Mouse (Mus musculus): ENCODE results near the gene Ephb1. TPM values are rescaled to one million over a fixed set of nuclear protein-coding genes. Genes with fewer than 3 reads are reported as not detected.

The Ephb1 gene
- polyA plus RNA-seq, 1 experiment from 2014 or later: 1.4 TPM

- no peak for ATAC-seq (ENCODE audit: low read depth)
- H3K36me3 ChIP-seq (ENCODE audit: control insufficient read depth, insufficient read depth, low read length): no peaks in the 10 kb centered on the region
- no peak overlapping the region for H3K4me3 ChIP-seq (ENCODE audit: low read length)
- H3K9ac ChIP-seq (ENCODE audit: low read length): no peak overlapping the region
- H3K9me3 ChIP-seq (ENCODE audit: control insufficient read depth, low read length): no peaks in the 10 kb centered on the region
- no peaks in the 10 kb centered on the region for H3K27me3 ChIP-seq (ENCODE audit: control insufficient read depth, insufficient read depth, low read depth, low read length)
- H3K4me1 ChIP-seq (replicated peaks; ENCODE audit: control insufficient read depth, insufficient read depth, low read length): no peaks in the 10 kb centered on the region
- no peak overlapping the region for H3K4me2 ChIP-seq (ENCODE audit: low read depth, low read length)
- 83% methylated on average over 4 of the region's 4 CpGs for WGBS
- H3K27ac ChIP-seq (ENCODE audit: low read length): no peak overlapping the region
These were observed 408.7 kb downstream of the Ephb1 start for GRCm38 (mm10) chr9:101945814-101946213.

GRCm38 (mm10) chr9:101945326-101945725 lies 409.2 kb downstream of the Ephb1 start:
- no peaks in the 10 kb centered on the region for H3K27me3 ChIP-seq (ENCODE audit: control insufficient read depth, insufficient read depth, low read depth, low read length)
- WGBS: 56% methylated on average over 7 of the region's 7 CpGs
- no peak overlapping the region for H3K4me3 ChIP-seq (ENCODE audit: low read length)
- H3K36me3 ChIP-seq (ENCODE audit: control insufficient read depth, insufficient read depth, low read length): no peaks in the 10 kb centered on the region
- no peak overlapping the region for H3K9ac ChIP-seq (ENCODE audit: low read length)
- H3K27ac ChIP-seq (ENCODE audit: low read length): no peak overlapping the region
- H3K9me3 ChIP-seq (ENCODE audit: control insufficient read depth, low read length): no peaks in the 10 kb centered on the region
- H3K4me1 ChIP-seq (replicated peaks; ENCODE audit: control insufficient read depth, insufficient read depth, low read length): no peaks in the 10 kb centered on the region
- H3K4me2 ChIP-seq (ENCODE audit: low read depth, low read length): no peak overlapping the region
- ATAC-seq (ENCODE audit: low read depth): no peak

DNA sequence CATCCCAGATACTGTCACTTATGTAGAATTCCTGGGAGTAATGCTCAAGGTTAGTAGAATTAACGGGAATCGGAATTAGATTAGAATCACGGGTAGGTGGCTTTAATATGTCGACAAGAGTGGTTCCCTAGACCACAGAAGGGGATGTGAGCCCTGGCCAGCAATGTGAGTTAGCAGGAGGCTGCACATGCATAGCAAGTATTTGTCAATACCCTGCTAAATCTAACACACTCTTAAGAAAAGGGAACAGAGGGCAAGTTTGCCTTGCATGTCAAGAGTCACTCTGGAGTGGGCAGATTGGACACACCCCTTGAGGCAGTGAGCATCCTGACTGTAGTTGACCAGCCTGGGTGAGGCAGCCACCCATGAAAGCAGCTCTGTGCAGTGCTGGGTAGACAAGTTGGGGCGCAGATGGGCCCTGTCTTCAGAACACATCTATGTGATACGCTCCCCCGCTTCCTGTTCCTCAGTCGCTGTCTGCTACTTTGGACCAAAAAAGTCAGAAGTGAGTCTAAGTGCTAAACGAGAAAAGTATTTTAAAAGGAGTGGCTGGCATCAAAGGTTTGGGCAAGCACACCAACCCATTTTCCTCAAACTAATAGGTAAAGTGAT lies 412.3 kb downstream of the Ephb1 start:
- Histone ChIP-seq H3K9ac (ENCODE audit: low read length) (no peak overlapping the region), H3K27ac (ENCODE audit: low read length) (no peak overlapping the region), H3K4me3 (ENCODE audit: low read length) (no peak overlapping the region), H3K4me1 (replicated peaks; ENCODE audit: control insufficient read depth, insufficient read depth, low read length) (no peaks in the 10 kb centered on the region), H3K27me3 (ENCODE audit: control insufficient read depth, insufficient read depth, low read depth, low read length) (no peaks in the 10 kb centered on the region), H3K4me2 (ENCODE audit: low read depth, low read length) (no peak overlapping the region), H3K9me3 (ENCODE audit: control insufficient read depth, low read length) (no peaks in the 10 kb centered on the region), H3K36me3 (ENCODE audit: control insufficient read depth, insufficient read depth, low read length) (no peaks in the 10 kb centered on the region)
- WGBS: 71% methylated on average over 9 of the region's 9 CpGs
- no peak for ATAC-seq (ENCODE audit: low read depth)

- Histone ChIP-seq H3K27ac (ENCODE audit: low read length) (no peak overlapping the region), H3K36me3 (ENCODE audit: control insufficient read depth, insufficient read depth, low read length) (no peaks in the 10 kb centered on the region), H3K4me2 (ENCODE audit: low read depth, low read length) (no peak overlapping the region), H3K9ac (ENCODE audit: low read length) (no peak overlapping the region), H3K9me3 (ENCODE audit: control insufficient read depth, low read length) (no peaks in the 10 kb centered on the region), H3K27me3 (ENCODE audit: control insufficient read depth, insufficient read depth, low read depth, low read length) (no peaks in the 10 kb centered on the region), H3K4me3 (ENCODE audit: low read length) (no peak overlapping the region), H3K4me1 (replicated peaks; ENCODE audit: control insufficient read depth, insufficient read depth, low read length) (no peaks in the 10 kb centered on the region)
- 54% methylated on average over 3 of the region's 3 CpGs for WGBS
- ATAC-seq (ENCODE audit: low read depth): no peak
These were observed 414.3 kb downstream of the Ephb1 start for GRCm38 (mm10) chr9:101940182-101940581.

- Histone ChIP-seq H3K27ac (ENCODE audit: low read length) (no peak overlapping the region), H3K4me2 (ENCODE audit: low read depth, low read length) (no peak overlapping the region), H3K4me1 (replicated peaks; ENCODE audit: control insufficient read depth, insufficient read depth, low read length) (no peaks in the 10 kb centered on the region), H3K27me3 (ENCODE audit: control insufficient read depth, insufficient read depth, low read depth, low read length) (no peaks in the 10 kb centered on the region), H3K9me3 (ENCODE audit: control insufficient read depth, low read length) (no peaks in the 10 kb centered on the region), H3K36me3 (ENCODE audit: control insufficient read depth, insufficient read depth, low read length) (no peaks in the 10 kb centered on the region), H3K4me3 (ENCODE audit: low read length) (no peak overlapping the region), H3K9ac (ENCODE audit: low read length) (no peak overlapping the region)
- ATAC-seq (ENCODE audit: low read depth): no peak
- WGBS: 50% methylated on average over 5 of the region's 5 CpGs
These were observed 415.5 kb downstream of the Ephb1 start for GRCm38 (mm10) chr9:101939006-101939405.

DNA sequence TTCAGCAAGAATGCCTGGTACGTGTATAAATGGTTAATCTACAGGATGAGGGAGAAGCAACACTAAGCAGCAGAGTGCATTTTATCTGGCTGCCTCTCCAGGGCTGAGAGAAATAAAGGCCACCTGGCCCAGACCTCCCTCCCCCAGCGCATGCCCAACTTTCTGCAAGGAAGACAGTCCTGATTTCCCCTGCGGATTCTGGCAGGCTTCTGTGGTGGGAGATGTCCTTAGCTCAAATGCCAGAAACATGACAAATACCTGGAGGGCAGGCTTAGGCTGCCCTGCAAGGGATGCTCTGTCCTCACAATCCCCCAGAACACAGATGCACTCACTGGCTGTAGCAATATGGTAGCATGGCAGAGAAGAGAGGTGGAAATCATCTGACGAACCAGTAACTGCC lies 416.4 kb downstream of the Ephb1 start:
- H3K4me3 ChIP-seq (ENCODE audit: low read length): no peak overlapping the region
- H3K4me1 ChIP-seq (replicated peaks; ENCODE audit: control insufficient read depth, insufficient read depth, low read length): no peaks in the 10 kb centered on the region
- no peak overlapping the region for H3K9ac ChIP-seq (ENCODE audit: low read length)
- H3K36me3 ChIP-seq (ENCODE audit: control insufficient read depth, insufficient read depth, low read length): no peaks in the 10 kb centered on the region
- no peaks in the 10 kb centered on the region for H3K27me3 ChIP-seq (ENCODE audit: control insufficient read depth, insufficient read depth, low read depth, low read length)
- H3K9me3 ChIP-seq (ENCODE audit: control insufficient read depth, low read length): no peaks in the 10 kb centered on the region
- no peak overlapping the region for H3K27ac ChIP-seq (ENCODE audit: low read length)
- 53% methylated on average over 4 of the region's 4 CpGs for WGBS
- no peak for ATAC-seq (ENCODE audit: low read depth)
- H3K4me2 ChIP-seq (ENCODE audit: low read depth, low read length): no peak overlapping the region

DNA sequence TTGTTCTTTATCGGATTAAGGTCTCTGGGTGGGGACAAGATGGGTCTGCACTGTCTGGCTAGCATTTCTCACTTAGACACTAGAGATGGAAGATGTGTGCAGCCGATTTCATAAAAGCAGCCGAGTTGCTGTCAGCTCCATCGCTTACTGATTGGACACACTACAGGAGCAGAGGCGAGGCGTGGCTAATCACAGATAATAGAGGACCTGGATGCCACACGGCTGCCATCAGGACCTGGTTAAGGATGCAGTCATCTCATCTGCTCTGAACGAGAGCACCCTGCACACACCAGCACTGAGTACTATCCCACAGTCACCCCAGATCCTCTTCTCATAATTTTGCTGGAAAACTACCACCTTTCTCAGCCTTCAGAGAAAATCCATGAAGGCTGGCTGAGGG lies 419.6 kb downstream of the Ephb1 start:
- Histone ChIP-seq H3K9ac (ENCODE audit: low read length) (no peak overlapping the region), H3K27me3 (ENCODE audit: control insufficient read depth, insufficient read depth, low read depth, low read length) (no peaks in the 10 kb centered on the region), H3K4me2 (ENCODE audit: low read depth, low read length) (no peak overlapping the region), H3K4me1 (replicated peaks; ENCODE audit: control insufficient read depth, insufficient read depth, low read length) (no peaks in the 10 kb centered on the region), H3K36me3 (ENCODE audit: control insufficient read depth, insufficient read depth, low read length) (no peaks in the 10 kb centered on the region), H3K4me3 (ENCODE audit: low read length) (no peak overlapping the region), H3K9me3 (ENCODE audit: control insufficient read depth, low read length) (no peaks in the 10 kb centered on the region), H3K27ac (ENCODE audit: low read length) (no peak overlapping the region)
- ATAC-seq (ENCODE audit: low read depth): no peak
- WGBS: 75% methylated on average over 8 of the region's 8 CpGs

DNA sequence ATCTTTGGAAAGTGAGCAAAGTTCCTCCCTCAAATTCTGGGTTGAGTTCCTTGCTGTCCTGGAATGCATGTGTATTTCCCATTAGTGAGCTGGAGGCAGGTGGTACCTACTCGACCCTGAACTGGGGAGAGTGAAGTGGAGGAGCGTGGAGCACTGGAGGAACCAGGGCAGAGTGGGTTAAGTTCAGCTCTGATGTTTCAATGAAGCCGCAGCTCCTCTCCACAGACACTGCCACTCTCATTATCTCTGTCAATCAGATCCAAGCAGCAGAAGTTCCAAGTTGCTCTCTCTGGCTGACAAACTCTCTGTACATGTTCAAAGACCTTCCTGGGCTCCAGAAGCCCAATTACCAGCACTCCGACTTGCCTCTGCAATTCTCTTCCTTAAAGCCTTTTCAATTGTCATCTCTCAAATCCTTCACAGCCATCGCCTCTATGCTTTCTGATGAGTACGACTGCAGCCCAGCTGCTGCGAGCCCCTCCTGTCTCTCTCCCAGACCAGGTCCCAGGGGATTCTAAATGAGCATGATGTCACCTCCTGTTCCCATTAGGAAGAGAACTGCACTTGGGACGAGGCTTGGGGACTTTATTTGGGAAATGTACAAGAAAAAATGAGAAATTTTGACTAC lies 420.4 kb downstream of the Ephb1 start:
- Histone ChIP-seq H3K9me3 (ENCODE audit: control insufficient read depth, low read length) (no peaks in the 10 kb centered on the region), H3K9ac (ENCODE audit: low read length) (no peak overlapping the region)

GRCm38 (mm10) chr9:101924829-101925228 lies 429.7 kb downstream of the Ephb1 start:
- ATAC-seq (ENCODE audit: low read depth): no peak
- H3K4me1 ChIP-seq (replicated peaks; ENCODE audit: control insufficient read depth, insufficient read depth, low read length): no peaks in the 10 kb centered on the region
- H3K9me3 ChIP-seq (ENCODE audit: control insufficient read depth, low read length): no peaks in the 10 kb centered on the region
- WGBS: 49% methylated on average over 4 of the region's 4 CpGs
- H3K4me3 ChIP-seq (ENCODE audit: low read length): no peak overlapping the region
- no peak overlapping the region for H3K9ac ChIP-seq (ENCODE audit: low read length)
- H3K4me2 ChIP-seq (ENCODE audit: low read depth, low read length): no peak overlapping the region
- no peaks in the 10 kb centered on the region for H3K27me3 ChIP-seq (ENCODE audit: control insufficient read depth, insufficient read depth, low read depth, low read length)
- H3K27ac ChIP-seq (ENCODE audit: low read length): no peak overlapping the region
- H3K36me3 ChIP-seq (ENCODE audit: control insufficient read depth, insufficient read depth, low read length): no peaks in the 10 kb centered on the region

More for the DNA sequence above, 420.4 kb downstream of the Ephb1 start:
- H3K4me1 ChIP-seq (replicated peaks; ENCODE audit: control insufficient read depth, insufficient read depth, low read length): no peaks in the 10 kb centered on the region
- H3K4me3 ChIP-seq (ENCODE audit: low read length): no peak overlapping the region
- H3K4me2 ChIP-seq (ENCODE audit: low read depth, low read length): no peak overlapping the region
- no peak overlapping the region for H3K27ac ChIP-seq (ENCODE audit: low read length)
- no peaks in the 10 kb centered on the region for H3K36me3 ChIP-seq (ENCODE audit: control insufficient read depth, insufficient read depth, low read length)
- H3K27me3 ChIP-seq (ENCODE audit: control insufficient read depth, insufficient read depth, low read depth, low read length): no peaks in the 10 kb centered on the region
- no peak for ATAC-seq (ENCODE audit: low read depth)
- WGBS: 56% methylated on average over 8 of the region's 8 CpGs
